Mouse (Mus musculus) layer of hippocampus, adult 8-10 months (tissue): ENCODE data around the gene Serpina10. TPM values are rescaled to one million over a fixed set of nuclear protein-coding genes. Genes with fewer than 3 reads are reported as not detected.
A peak's percentile ranks its signal among the peaks of the same experiment; 100 is the strongest.
"Not testable (repeated sequence)": the region's sequence is repeated elsewhere in the genome, so short reads cannot be mapped to it uniquely, and the experiment has no call there.

Experiments
- DNase-seq, 2 experiments: peaks; one replicate each; pipeline ENCODE4 v3.0.0; 2022; ENCODE audit warnings: low spot score in 2 of 2
- total RNA-seq, 4 experiments: library from RNA; stranded (reverse); gene quantifications; 2 replicates each; pipeline ENCODE4 v1.2.4; 2022

Serpina10 gene
- total RNA-seq, 4 experiments from 2014 or later = 0.21 TPM; not detected in 3

DNA sequence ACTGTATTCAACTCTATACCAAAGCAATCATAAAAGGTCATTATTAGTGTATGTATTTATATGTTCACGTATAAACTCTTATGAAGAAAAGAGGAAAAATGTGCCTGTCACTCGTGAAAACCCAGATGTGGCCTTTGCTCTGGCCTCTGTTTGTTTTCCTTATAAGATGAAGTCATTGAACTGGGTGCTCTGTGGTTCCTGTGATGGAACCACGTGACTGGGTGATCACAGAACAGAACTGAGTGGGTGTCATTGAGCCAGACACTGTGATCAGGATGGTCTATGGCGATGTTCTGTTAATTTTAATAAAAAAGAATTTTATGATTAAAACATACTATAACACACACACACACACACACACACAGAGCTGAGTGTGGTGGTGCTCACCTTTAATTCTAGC lies 15.5 kb downstream of the Serpina10 start:
- DNase-seq = no peak

DNA sequence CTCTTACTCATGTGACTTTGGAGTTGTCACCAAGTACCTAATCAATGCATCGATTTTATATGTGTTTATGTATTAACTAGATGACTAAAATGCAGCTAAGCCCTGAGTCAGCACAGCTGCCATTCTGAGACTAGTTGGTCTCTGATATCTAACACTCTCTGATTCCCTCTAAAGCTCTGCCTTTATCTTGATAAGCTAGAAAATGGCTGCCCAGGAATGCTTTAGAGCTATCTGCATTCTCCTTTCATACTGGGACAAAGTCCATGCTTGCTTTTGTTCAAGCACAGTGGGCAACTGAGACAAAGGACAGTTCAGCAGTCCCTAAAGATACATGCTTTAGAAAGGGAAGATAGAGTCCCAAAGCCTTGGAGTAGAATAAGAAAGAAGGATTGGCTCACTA lies 16.1 kb downstream of the Serpina10 start:
- no peak for DNase-seq

DNA sequence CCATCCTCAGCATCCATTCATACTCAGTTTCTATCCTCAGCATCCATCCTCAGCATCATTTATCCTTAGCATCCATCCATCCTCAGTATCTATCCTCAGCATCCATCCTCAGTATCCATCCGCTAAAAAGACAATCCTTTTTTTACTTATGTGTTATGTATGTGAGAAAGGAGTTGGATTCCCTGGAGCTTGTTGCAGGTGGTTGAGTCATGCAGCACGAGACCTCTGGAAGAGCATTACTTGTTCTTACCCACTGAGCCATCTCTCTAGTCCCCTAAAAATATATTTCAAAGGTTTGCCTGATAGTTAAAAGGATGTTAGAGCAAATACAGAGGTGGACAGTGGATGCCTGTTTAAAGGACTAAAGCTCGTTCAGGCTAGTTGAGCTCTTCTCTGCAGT lies 29.4 kb downstream of the Serpina10 start:
- DNase-seq = no peak

DNA sequence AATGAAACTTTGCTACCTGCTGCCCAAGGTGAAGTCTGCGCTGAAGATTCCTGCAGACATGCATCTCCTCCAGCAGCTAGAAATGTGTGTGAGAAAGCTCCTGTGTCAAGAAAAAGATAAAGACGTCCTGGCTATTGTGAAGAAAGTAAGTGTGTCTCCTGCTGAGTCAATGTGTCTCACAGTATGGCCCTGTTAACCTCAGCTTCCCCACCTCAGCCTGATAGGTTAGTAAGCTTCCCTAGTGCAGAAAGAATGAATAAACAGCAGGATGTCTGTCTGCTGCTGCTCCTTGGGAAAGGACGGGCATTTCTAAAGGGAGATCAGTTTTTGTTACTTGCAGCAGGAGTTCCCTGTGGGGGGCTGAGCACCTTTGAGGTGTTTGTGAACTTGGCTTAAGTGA lies 30.9 kb downstream of the Serpina10 start:
- DNase-seq = no peak

DNA sequence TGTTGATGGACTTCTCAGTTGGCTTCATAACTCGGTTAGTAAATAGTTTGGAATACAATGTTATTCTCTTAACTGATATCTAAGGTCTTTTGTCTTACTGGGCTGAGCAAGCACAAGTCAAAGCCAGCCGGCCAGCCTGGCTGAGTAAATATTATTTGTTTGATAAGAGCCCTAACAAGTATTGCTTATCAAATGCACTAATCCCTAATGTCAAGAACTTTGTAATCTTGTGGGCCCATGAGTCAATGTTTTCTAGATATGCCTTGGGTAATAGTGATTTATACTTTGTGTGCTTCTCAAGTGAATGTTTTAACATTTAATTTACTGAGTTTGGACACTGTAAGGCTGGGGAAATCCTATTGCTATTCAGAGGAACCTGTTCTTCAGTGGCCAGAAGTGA lies 32.8 kb downstream of the Serpina10 start:
- DNase-seq = no peak

DNA sequence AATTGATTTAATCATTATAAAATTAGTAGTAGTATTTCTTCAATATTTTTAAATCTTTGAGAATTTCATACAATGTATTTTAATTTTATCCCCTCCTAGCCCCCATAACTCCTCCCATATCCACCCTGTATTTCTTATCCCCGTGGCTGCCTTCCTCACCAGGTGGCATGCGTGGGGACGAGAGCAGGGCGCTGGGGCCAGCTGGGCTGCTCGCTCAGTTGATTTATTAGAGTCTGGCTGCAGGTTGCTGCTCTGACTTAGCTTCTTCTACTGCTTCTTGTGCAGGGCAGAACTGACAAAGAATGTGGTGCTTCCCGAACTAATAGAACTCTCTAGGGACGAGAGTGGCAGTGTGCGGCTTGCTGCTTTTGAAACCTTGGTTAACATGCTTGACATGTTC lies 47.5 kb downstream of the Serpina10 start:
- peak in 1 of 2 experiments; percentile 21 for DNase-seq

DNA sequence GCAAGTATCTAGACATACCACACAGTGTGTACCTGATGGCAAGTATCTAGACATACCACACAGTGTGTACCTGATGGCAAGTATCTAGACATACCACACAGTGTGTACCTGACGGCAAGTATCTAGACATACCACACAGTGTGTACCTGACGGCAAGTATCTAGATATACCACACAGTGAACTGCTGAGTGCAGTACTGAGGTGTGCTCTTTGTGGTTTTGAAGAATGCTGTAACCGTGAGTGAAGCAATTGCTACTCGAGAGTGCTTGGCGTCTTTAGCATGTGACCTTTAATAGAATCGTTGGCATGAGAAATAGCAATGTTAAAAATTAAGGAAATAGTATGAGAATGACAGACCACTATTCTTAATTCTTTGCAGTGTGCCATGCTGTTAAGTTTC lies 53.1 kb downstream of the Serpina10 start:
- DNase-seq = not testable (repeated sequence)

DNA sequence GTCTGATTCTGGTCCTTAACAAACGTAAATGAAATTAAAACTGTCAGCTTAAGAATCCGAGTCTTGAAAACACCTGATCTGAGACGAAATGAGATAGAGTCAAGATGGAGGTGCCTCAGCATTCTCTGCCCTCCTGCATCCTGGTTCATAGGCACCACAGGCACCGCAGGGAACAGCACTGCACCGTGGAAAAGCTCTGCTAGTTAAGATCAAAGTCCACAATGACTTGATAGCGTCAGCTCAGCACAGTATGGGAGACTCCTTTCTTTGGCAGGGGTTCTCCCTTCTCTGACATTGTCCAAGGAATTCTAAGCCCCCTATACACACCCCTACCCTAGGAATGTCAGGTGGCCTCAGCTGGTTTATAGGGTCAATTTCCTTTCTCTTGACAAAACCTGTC lies 61.6 kb downstream of the Serpina10 start:
- no peak for DNase-seq

DNA sequence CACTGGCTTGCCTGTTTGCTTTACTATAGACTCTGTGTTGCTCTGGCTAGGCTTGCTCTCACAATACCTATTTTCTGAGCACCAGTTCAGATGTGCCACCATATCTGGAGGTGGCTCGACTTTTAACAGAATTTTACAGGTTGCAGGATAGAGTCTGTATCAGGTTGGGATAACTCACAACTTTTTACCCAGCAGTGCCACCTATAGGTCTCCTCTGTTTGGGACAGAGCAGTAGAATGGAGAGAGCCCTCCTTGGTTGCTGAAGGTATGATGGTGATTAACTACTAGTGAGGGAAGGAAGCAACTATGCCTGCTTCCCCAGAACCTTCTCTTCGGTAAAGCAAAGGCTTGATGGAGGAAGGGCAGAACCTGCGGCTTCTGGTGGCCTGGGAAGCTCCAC lies 64.1 kb downstream of the Serpina10 start:
- DNase-seq = no peak

DNA sequence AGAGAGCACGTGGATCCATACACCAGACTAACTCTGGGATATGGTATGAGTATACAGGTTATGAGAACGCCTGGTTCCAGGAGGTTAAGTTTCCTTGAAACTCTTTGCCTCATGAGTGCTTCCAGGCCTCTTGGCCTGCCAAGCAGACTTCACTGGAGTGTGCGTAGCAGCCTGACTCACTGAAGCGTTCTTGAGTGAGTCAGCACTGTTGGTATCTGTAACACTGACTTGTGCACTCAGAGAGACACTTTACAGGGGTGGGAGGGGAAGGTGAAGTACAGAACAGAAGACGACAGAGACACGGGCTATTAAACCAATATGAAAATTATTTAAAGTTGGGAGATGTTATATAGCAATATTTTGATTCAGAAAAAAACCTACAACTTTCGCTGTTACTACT lies 66.1 kb downstream of the Serpina10 start:
- no peak for DNase-seq

Other genes starting within 250 kb of the Serpina10 start
- 10 to 100 TPM; 26.6 to 51.6 (median 39.1) TPM for gene Otub2, start 242.8 kb downstream of the Serpina10 start, total RNA-seq
- gene 9330161L09Rik, start 223.6 kb downstream of the Serpina10 start, total RNA-seq = 1 to 10 TPM; 1.9 to 4.8 (median 2.9) TPM
- gene Ddx24, start 205.6 kb downstream of the Serpina10 start, total RNA-seq = 100 to 1,000 TPM; 232 to 260 (median 242) TPM
- 100 to 1,000 TPM; 117 to 188 (median 137) TPM for gene Ifi27, start 197.2 kb downstream of the Serpina10 start, total RNA-seq
- gene Ifi27l2a, start 187.8 kb downstream of the Serpina10 start, total RNA-seq = 10 to 100 TPM in 1 of 4 experiments, 1 to 10 TPM in 2, not detected in 1; 2.8 to 33.0 (median 8.6) TPM
- not detected for gene Ifi27l2b, start 174.2 kb downstream of the Serpina10 start, total RNA-seq
- 10 to 100 TPM; 37.8 to 51.4 (median 42.4) TPM for gene Ppp4r4, start 99.2 kb downstream of the Serpina10 start, total RNA-seq
- not detected for gene Serpina6, start 25.8 kb upstream of the Serpina10 start, total RNA-seq
- not detected for gene Serpina16, start 44.7 kb upstream of the Serpina10 start, total RNA-seq
- gene Serpina1f, start 64.1 kb upstream of the Serpina10 start, total RNA-seq = not detected
- gene Serpina1d, start 142.1 kb upstream of the Serpina10 start, total RNA-seq = not detected
- gene Serpina1b, start 198.9 kb upstream of the Serpina10 start, total RNA-seq = not detected
- not detected for gene Serpina1a, start 232.1 kb upstream of the Serpina10 start, total RNA-seq